Mouse (Mus musculus): ENCODE measurements at regions not wholly inside any gene's neighbourhood (a gene's known extent, or its start where the extent isn't known, plus 50 kb on each side); places are given as distances from the start of the nearest gene placed in this dataset.
A peak's percentile ranks its signal among the peaks of the same experiment; 100 is the strongest.

- no peak overlapping the region for H3K27ac ChIP-seq
- H3K9ac ChIP-seq (ENCODE audit: low read depth, low read length) = no peak overlapping the region
- H3K36me3 ChIP-seq (ENCODE audit: insufficient read depth, low read length) = no peaks in the 10 kb centered on the region
- H3K4me1 ChIP-seq (replicated peaks; ENCODE audit: insufficient read depth, low read length) = no peaks in the 10 kb centered on the region
- no peaks in the 10 kb centered on the region for H3K9me3 ChIP-seq (replicated peaks; ENCODE audit: low read length)
- no peaks in the 10 kb centered on the region for H3K27me3 ChIP-seq (ENCODE audit: insufficient read depth, low read length)
- no peak for TF ChIP-seq CTCF (IDR thresholded peaks at IDR 0.05; ENCODE audit: low read depth)
- DNase-seq (ENCODE audit: low spot score) = no peak
- H3K4me3 ChIP-seq (replicated peaks; ENCODE audit: low read depth, low read length) = no peak overlapping the region
- ATAC-seq (replicated peaks; ENCODE audit: low FRiP score, low read depth) = no peak
- no peak overlapping the region for H3K4me2 ChIP-seq (ENCODE audit: low read length)
Observed at GRCm38 (mm10) chr15:46087307-46087706, 5953.1 kb downstream of the 9330182O14Rik start.

DNA sequence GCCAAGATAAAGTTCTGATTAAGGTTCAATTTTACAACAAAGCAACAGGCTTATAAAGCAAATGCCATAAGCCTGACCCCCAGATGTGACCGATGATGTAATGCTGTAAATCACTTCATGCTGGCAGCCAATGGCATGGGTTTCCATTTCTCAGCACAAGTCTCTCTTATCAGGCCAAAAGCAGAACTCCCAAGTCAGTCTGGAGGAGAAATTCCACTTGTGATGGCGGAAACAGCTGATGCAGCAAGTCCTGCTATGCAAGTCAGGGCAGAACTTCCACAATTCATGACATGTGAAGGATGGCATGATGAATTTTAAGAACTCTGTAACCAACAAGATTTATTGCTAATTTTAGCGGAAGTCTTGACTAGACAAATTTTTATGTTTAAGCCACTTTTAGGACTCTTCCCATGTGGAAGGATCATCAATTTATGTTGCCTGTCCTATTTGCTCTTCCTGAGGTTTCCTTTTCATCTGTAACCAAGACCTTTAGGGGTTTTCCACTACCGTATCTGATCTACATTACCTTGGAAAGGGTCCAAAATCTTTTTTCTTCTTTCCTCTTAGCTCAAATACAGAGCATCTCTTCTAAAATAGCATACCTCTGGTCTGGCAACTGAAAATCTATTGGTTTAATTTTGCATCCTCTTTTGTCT lies 5991.7 kb downstream of the 9330182O14Rik start:
- Histone ChIP-seq H3K4me3 (replicated peaks; ENCODE audit: low read depth, low read length) (no peak overlapping the region), H3K4me2 (ENCODE audit: low read length) (no peak overlapping the region), H3K36me3 (ENCODE audit: insufficient read depth, low read length) (no peaks in the 10 kb centered on the region), H3K27ac (no peak overlapping the region), H3K27me3 (ENCODE audit: insufficient read depth, low read length) (no peaks in the 10 kb centered on the region), H3K9ac (ENCODE audit: low read depth, low read length) (no peak overlapping the region), H3K4me1 (replicated peaks; ENCODE audit: insufficient read depth, low read length) (no peaks in the 10 kb centered on the region), H3K9me3 (replicated peaks; ENCODE audit: low read length) (no peaks in the 10 kb centered on the region)
- DNase-seq (ENCODE audit: low spot score) (peak; percentile 11), ATAC-seq (replicated peaks; ENCODE audit: low FRiP score, low read depth) (no peak)
- 78% methylated on average over 4 of the region's 4 CpGs for WGBS
- no peak for TF ChIP-seq CTCF (IDR thresholded peaks at IDR 0.05; ENCODE audit: low read depth)
